Mouse (Mus musculus) kidney, postnatal 25 days (tissue): ENCODE results near the gene Gm5105.
A peak's percentile ranks its signal among the peaks of the same experiment; 100 is the strongest.

ENCODE experiments used
- DNase-seq, 2 experiments: peaks; one replicate each; pipeline ENCODE4 v3.0.0; 2021; ENCODE audit warnings: mixed read lengths in 2 of 2

Gene Gm5105

GRCm38 (mm10) chr3:138022003-138022402 is 45.2 kb downstream of the Gm5105 start:
- DNase-seq, result no peak

GRCm38 (mm10) chr3:138016810-138017209 is 50.4 kb downstream of the Gm5105 start:
- DNase-seq, result no peak

GRCm38 (mm10) chr3:138014725-138015124 is 52.5 kb downstream of the Gm5105 start:
- no peak for DNase-seq

- no peak for DNase-seq
Measured at GRCm38 (mm10) chr3:138012351-138012750, 54.8 kb downstream of the Gm5105 start.

- no peak for DNase-seq
Measured at GRCm38 (mm10) chr3:138008152-138008551, 59.0 kb downstream of the Gm5105 start.

- DNase-seq, result no peak
Measured at GRCm38 (mm10) chr3:138006896-138007295, 60.3 kb downstream of the Gm5105 start.

- no peak for DNase-seq
Measured at GRCm38 (mm10) chr3:138003264-138003663, 63.9 kb downstream of the Gm5105 start.

- DNase-seq, result no peak
Measured at GRCm38 (mm10) chr3:138002545-138002944, 64.6 kb downstream of the Gm5105 start.

GRCm38 (mm10) chr3:138001865-138002264 is 65.3 kb downstream of the Gm5105 start:
- no peak for DNase-seq

GRCm38 (mm10) chr3:138000724-138001069 is 66.5 kb downstream of the Gm5105 start:
- DNase-seq, result peak; percentile 45 to 49

- DNase-seq, result no peak
Measured at GRCm38 (mm10) chr3:138000062-138000723, 67.0 kb downstream of the Gm5105 start.

GRCm38 (mm10) chr3:137999224-137999790 is 67.9 kb downstream of the Gm5105 start:
- DNase-seq, result no peak
